Mouse (Mus musculus): ENCODE measurements around the gene Pik3c2b.

DNA sequence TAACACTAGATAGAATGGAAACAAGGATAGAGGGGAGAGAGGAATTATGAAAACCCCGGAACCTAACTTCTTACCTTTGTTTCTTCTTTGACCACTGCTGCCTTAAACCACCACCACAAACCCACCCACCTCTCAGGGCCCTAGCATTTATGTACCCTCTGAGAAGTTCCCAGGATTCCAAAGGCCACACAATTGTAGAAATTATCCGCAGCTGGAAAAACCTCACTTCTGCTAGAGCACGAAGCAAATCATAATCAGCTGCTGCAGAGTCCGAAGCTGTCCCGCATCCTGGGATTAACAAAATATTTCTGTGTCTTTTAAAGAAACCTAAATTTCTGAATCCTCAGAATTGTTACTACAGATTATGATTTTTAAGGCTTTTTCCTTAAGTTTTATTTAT lies 15.0 kb upstream of the Pik3c2b start, which contains the start of gene Mdm4:
- no peak for TF ChIP-seq CTCF (IDR thresholded peaks at IDR 0.05; ENCODE audit: control insufficient read depth, insufficient read depth, insufficient read length)
- TF ChIP-seq USF1 (IDR thresholded peaks at IDR 0.05; ENCODE audit: low read depth), result no peak
- TF ChIP-seq MYOD1 (IDR thresholded peaks at IDR 0.05; ENCODE audit: control insufficient read depth, insufficient read length, low read depth), result no peak

Measured in C2C12 (cell line).